Mouse (Mus musculus) T-helper 2 cell (primary cell): Measurements from ENCODE around the gene Rhbdl3.

Experiments
- in situ Hi-C: fragments of 300-600 bp; cut with MboI, MseI; formaldehyde crosslinking; loops from one replicate; pipeline ENCODE4 v1.15.1; 2025; ENCODE audit warnings: high pct_unique_total_duplicates

The Rhbdl3 gene

DNA sequence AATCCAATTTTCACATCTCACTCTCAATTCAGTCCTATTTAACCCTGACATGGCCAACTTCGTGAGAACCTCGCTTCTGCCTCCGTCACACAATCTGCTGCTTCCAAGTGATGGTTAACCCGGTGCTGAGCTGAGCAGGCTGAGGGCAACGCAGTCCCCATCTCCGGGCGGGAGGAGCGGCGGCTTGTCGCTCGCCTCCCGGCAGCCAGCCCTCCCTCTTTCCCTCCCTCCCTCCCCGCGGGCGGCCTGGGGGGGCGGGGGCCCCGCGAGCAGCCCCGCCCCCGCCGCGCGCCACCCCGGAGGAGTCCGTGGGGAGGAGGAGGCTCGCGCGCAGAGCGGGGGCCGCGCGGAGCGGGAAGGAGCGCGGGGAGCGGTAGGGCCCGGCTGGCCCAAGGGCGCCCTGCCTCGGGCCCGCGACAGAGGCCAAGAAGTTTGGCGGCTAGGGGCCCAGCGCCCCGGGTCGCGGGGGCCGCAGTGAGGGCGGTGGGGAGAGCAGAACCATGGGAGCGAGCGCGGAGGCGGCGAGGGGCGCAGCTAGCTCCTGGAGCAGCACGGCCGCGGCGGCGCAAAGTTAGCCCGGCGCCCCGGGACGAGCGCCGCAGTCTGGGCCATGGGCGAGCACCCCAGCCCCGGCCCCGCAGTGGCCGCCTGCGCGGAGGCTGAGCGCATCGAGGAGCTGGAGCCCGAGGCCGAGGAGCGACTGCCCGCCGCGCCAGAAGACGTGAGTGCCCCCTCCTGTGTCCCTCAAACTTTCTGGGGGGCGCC, at the start of gene Rhbdl3:
Gene Rhbdl3, plus strand, starts transcription at position 362 of the 765 bp plus-strand sequence.
- in situ Hi-C loops, result loop anchor here (5.0 kb wide), 1 partner anchor 42 kb away; no protein-coding TSS in a partner anchor

DNA sequence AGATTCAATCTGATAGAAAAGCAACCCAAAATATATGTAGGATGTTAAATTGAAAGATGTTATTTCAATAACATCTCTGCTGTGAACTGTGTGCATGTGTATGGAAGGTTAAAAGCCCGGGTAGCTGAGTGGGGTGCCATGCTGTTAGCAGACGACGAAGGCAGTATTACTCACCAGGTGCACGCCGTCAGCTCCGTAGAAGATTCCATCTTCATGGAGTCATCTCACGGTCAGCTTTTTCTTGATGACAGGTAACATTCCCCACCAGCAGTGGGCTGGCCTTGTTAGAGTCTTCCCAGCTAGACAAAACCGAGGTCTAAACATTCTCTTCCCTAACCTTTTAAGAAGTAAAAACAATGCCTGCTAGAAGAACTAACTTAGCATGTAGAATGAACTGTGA, 36.6 kb upstream of the Rhbdl3 start:
- in situ Hi-C loops, result no loop called here

DNA sequence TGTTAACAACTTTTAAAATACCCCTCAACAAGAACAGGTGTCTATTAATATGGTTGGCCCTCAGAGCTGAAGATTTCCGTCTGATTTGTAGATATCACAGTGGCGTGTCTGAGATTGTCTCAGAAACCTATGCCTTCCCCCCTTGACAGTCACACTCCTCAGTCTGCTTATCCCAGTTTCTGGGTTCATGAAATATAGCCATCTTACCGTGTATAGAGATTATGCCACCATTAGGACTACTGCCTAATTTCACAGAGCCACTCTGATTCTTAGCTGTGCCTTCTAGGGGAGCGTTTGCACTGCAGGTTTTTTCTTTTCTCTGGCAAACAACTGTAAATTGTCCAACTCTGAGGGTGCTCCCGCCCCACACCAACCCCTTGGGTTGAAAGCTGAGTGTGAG, 29.6 kb upstream of the Rhbdl3 start:
- in situ Hi-C loops, result no loop called here

DNA sequence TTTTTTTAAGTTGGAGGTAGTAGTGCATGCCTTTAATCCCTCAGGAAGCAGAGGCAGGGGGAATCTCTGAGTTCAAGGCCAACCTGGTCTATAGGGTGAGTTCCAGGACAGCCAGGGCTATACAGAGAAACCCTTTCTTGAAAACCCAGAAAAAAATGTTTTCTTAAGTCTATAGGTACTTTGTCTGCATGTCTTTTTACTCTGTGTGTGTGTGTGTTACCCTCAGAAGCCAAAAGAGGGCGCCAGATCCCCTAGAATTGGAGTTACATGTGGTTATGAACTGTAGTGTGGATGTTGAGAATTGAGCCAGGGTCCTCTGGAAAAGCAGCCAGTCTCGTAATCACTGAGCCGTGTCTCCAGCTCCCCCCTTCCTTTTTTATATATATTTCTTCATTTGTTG, 25.7 kb upstream of the Rhbdl3 start:
- in situ Hi-C loops, result no loop called here

DNA sequence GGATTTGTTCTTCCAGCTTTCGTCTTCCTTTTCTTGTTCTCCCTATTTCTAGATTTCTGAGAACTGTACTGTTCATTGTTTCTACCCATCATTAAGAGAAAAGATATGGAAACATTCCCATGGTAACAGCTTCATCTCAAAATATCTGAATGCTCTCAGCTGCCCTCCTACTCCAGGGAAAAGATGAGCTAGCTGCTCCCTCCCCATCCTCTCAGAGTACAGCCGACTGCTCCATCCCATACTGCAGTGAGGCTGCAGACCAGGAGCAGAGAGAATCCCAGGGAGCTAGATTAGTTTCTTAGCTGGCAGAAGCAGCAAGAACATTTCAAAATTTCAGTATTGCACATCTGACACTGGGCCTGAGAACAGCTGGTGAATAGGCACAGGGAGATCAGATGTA, 22.7 kb upstream of the Rhbdl3 start:
- in situ Hi-C loops, result no loop called here

DNA sequence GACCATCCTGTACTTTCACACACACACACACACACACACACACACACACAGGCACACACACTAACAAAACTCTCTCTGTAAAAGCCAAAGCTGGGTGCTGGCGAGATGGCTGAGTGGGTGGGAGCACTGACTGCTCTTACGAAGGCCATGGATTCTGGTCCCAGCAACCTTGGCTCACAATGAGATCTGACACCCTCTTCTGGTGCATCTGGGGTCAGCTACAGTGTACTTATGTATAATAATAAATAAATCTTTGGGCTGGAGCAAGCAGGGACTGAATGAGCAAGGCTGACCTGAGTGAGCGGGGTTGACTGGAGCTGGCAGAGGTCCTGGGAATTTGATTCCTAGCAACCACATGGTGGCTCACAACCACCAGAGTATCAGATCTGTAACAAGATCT, 16.9 kb upstream of the Rhbdl3 start:
- in situ Hi-C loops, result no loop called here

DNA sequence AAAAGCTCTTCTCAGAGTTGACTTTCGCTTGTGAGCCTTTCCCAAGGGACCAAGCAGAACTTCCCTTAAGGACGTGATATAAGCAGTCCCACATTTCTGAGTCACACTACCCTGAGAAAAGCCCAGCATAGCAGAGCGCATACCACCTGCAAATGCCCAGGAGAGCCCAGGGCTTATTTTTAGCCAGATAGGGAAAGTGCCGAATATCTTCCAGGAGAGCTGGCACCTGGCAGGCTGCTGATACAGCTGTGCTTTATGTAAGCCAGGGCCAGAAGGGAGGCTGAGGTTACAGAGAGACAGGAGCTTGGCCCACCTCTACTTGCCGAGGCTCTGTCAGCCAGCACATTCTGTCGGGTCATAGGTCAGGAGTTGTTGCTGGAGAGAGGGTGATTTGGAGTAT, 16.1 kb upstream of the Rhbdl3 start:
- in situ Hi-C loops, result no loop called here

DNA sequence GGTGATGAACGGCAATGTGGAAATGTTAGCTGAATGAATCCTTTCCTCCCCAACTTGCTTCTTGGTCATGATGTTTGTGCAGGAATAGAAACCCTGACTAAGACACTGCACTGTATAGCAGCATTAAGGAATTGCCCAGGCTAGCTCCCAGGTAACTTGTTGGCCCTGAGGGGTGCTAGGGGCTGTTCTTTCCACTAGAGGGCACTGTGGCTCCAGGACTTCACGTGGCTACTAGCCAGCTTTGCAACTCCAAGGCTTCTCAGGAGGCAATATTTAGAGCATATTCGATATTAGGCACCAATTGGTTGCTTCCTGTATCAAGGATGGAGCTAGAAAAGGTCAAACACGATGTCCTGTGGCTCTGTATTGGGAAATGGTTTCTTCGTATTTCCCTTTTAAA, 13.6 kb upstream of the Rhbdl3 start:
- in situ Hi-C loops, result no loop called here

DNA sequence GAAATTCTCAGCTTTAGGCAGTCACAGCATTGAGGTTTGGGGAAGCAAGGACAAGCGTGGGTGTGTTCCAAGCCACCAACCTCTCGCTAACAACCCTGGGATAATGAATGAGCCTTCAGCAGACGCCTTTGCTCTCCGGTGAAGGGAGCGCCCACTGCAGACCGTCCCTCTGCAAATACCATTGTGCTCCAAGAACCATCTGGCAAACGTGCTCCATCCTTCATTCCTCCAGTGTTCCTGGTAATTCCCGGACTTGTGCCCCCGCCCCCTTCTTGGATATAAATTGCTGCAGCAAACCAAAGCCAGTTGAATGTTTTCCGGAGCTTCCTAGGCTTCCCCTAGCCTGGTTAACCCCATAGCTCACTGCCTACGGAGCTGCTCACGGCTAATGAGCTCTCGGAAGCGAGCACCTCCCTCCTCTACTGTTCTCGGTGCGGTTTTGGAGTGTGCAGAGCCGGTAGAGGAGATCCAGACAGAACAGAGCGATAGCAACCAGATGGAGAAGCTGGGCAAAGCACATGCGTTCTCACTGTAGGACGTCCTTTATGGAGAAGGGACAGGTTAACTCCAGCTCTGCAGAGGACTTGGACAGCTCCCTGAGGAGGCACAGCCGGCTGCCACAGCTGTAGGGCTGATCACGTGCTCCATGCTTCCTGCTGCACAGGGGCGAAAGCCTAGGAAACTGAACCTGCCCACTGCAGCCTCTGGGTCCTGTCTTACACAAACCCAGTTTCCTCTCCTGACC, 10.8 kb upstream of the Rhbdl3 start:
- in situ Hi-C loops, result no loop called here

DNA sequence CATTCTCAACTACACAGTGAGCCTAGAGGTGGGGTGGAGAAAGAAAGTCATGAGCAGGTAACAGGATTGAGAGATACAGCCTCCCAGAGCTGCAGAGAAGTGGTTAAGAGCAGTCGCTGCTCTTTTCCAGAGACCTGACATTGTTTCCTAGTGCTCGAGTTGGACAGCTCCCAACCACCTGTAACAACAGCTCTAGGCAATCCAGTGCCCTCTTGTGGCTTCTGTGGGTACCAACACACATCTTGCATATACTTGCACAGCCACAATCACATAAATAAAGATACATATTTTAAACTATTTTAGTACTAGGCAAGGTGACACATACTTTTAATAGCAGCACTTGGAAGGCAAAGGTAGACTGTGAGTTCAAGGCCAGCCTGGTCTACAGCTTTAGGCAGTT, 9.7 kb upstream of the Rhbdl3 start:
- in situ Hi-C loops, result no loop called here

DNA sequence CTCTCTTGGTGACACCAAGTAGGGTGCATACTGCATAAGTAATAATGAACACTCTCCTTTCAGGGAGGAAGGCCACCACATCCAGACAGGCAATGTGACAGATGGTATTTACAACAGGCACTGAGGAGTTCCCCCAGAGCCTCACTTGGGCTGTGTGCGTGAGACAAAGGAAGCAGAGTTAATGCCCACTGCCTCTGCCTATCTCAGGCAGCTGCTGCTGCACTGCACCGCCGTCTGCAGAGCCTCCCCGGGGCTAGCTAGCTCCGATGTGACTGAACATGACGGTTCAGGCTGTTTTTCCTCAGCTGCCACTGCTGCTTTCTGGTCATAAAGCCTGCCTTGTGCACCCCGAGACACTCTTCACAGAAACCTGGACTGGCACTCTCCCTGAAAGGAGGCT, 8.2 kb upstream of the Rhbdl3 start:
- in situ Hi-C loops, result no loop called here

DNA sequence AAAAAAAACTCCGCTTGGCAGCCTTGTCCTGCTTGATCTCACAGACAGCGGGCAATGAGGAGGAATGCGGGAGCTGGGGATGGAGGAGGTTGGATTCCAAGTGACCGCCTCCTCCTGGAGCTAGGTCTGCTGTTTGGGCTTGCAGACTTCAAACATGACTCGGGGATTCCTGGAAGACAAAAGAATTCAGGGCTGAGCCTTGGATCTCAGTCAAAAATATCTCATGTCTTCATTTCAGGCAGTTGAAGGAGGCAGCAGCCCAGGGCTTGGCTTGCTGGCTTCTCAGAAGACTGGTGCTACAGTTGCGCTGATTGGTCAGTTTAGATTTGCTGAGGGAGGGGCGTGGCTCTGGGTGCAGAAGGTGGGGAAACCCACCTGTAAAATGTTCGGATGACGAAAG, 5.6 kb upstream of the Rhbdl3 start:
- in situ Hi-C loops, result no loop called here

DNA sequence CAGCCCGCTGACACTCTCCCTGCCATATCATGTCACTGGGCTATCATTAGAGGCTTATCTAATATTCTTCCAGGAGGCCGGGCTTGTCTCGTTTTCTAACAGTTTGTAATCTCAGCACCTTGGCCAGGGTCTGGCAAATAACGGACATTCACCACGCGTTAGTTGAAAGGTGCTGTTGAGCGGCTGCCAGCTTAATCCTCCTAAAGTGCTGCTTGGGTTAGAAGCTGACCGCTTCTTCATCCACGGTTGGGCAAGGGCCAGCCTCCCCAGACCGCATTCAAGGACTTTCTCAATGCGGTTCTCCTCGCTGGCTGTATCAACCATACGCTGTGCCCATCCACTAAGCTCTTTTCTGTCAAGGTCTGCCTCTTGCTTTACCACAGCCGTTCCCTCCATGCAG, 4.9 kb upstream of the Rhbdl3 start:
- in situ Hi-C loops, result no loop called here

DNA sequence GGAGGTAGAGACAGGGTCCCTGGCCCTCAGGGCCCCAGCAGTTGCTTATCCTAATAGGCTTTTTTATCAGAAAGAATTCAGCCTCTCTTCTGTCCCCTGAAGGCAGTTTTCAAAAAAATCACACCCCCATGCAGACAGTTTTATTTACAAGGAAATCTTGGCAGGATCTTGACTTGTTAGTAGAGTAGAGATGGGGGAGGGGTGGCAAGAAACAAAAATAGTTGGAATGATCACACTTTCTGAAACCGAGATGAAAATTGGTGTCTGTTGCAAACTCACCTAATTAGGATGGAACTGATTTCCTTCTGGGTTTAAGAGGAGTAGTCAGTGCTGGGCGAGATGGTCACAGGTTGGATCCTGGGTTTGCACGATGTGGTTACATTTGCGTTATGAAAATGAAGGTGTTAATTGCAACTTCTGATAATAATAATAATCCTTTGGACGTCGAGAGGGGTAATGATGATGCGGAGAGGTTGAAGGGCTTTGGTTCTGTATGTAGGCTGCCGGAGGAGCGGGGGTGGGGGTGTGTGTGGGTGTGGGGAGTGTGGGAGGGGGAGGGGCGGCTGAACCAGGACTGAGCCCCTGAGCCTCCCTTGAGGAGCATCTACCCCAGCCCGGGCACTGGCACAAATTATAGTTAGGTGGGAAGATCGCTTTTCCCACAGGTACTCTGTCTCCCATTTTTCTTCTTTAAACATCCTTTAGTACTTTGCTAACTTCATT, 1.0 kb upstream of the Rhbdl3 start:
- in situ Hi-C loops, result loop anchor here (5.0 kb wide), 1 partner anchor 43 kb away; no protein-coding TSS in a partner anchor

DNA sequence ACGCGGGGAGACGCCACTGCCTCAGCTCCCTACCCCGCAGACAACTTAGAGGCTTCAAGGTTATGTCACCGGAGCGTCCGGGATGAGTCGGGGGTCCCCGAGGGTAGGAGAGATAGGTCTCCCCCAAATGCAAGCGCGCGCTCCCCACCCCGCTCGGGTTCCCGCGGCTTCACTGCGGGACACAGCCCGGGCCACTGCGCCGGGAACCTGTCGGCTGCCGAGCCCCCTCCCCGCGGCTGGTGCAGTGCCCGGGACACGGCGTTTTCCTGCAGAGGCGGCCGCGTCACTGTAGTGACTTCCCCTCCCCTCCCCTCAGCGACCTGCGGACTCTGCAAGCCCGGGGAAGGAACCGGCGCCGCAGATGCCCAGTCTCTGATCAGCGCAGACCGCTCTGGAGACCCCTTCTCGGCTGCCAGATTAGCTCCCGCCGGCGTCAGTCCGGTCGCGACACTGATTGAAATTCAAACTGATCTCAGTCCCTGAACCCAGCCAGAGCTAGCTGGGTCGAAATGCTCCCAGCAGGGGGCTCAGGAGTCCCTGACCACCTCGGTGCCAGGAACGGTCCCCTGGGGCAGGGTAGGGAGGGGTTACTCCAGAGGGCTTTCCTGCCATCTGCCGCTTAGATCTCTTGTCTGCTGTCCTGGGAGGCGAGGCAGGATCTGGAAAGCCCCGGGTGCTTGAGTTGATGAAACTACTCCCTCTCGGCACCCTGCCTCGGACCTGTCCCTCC, 769 bp downstream of the Rhbdl3 start:
- in situ Hi-C loops, result loop anchor here (5.0 kb wide), 1 partner anchor 41 kb away; no protein-coding TSS in a partner anchor

DNA sequence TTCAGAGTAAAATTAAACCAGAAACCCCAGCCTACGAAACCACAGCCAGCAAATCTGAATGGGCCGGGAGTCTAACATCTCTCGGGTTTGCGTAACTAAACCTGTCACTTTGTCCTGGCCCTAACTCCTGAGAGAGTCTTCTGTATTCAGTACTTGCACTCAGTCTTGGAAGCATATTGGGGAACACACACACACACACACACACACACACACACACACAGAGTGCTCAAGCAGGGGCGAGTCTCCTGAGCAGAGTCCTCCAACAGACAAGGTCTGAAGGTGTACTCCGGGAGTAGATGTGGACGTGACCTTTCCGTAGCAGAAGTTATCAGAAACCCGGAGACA, 1.3 kb downstream of the Rhbdl3 start:
- in situ Hi-C loops, result loop anchor here (5.0 kb wide), 1 partner anchor 40 kb away; no protein-coding TSS in a partner anchor

DNA sequence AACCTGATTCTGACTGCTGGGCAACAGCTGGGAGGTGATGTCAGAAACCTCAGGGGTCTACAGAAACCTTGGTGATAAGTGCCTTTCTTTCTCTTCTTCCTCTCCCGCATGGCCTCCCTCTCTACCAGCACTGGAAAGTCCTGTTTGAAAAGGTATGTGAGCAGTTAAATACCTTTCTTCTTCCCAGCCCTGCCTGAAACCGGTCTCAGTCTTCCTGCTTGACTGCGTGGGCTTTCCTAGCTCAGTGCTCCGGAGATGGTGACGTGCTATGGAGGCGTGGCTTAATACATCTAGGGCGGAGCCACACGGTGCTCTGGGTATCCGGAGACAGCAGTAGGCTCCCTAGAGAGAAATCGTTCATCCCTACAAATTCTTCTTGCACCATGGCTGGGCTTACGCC, 1.8 kb downstream of the Rhbdl3 start:
- in situ Hi-C loops, result loop anchor here (5.0 kb wide), 1 partner anchor 40 kb away; no protein-coding TSS in a partner anchor

DNA sequence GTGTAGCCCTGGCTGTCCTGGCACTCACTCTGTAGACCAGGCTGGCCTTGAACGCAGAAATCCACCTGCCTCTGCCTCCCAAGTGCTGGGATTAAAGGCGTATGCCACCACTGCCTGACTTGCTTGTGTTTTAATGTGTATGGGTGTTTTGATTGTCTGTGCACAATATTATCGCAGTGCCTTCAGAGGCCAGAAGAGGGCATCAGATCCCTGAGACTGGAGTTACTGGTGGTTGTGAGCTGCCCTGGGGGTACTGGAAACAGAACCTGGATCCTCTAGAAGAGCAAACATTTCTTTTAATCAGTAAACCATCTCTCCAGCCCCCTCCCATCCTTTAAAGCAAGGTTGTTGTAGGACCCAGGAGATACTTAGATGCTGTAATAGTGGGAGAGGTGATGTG, 3.0 kb downstream of the Rhbdl3 start:
- in situ Hi-C loops, result loop anchor here (5.0 kb wide), 1 partner anchor 39 kb away; no protein-coding TSS in a partner anchor

DNA sequence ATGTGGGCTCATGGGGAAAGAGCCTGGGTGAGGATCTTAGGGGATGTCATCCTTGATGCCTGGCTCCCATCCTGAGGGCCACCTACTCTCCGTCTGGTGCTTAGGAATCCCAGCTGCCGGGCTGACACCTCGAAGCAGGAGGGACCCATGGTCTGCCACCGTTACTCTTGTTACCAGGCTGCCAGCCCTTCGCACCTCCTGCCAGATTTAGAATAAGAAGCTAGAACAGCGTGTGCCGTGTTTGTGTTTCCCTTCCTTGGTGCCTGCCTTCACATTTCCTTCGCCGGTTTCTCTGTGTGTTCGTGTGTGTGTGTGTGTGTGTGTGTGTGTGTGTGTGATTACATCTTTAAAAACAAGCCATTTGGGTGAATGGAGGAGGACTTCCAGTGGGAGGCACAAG, 4.1 kb downstream of the Rhbdl3 start:
- in situ Hi-C loops, result loop anchor here (5.0 kb wide), 1 partner anchor 37 kb away; no protein-coding TSS in a partner anchor

DNA sequence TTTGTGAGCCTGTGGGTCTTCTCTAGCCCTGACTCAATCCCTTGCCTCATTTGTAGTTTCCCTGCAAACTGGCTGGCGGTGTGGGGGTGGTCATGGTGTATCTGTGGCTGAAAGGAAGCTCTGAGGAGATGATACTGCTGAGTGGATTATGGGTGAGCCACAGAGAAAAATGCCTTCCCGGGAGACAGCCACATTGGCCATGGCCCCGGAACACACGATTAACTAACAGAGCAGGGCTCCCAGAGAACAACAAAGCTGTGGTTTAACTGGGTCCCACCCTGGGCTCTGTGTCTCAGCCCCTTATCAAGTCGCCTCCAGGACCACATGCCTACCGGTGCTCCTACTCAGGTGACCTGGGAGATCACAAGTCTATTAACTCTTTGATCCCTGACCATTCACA, 7.8 kb downstream of the Rhbdl3 start:
- in situ Hi-C loops, result no loop called here

DNA sequence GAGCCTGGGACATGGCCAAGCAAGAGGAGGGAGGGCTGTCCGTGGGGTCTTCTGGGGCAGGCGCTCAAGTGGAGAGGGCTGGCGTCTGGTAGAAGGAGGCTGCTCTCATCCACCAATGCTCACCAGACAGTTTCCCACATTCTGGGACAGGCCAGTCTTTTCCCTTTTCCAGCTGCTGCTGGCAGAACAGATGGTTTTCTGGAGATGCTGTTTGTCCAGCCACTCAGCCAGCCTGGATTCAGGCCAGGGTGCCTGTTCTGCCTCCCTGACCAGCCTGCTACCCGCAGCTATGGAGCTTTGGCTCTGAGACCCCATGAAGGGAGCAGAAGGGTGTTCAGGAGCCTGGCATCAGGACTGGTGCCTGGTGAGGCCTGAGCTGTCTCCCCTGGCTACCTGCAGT, 10.6 kb downstream of the Rhbdl3 start:
- in situ Hi-C loops, result no loop called here

DNA sequence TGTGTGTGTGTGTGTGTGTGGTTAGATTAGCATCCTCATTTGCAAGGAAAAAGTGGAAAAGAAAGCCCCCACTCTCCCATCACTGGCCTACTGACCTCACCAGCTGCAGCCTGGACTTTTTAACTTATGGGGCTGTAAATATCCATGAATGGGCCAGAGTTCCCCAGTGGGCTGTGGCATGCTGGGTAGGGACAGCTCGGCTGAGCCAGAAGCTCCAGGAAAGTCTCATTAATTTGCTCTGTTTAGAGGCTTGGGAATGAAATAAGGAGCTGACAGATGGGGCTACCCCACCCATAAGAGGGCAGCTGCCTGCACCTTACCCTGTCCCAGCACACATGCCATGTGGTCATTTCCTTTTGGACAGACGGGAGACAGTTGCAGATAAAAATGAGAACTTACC, 11.3 kb downstream of the Rhbdl3 start:
- in situ Hi-C loops, result no loop called here
